Mouse (Mus musculus) hindbrain, embryonic 14.5 days (tissue): ENCODE measurements around the gene Gsto1. TPM values are rescaled to one million over a fixed set of nuclear protein-coding genes. Genes with fewer than 3 reads are reported as not detected.

Experiments used
- ATAC-seq: fragments of 200-750 bp; cut with Nextera tagmentation; 2 replicates; pipeline ENCODE4 v1.8.0; 2017; ENCODE audit warnings: moderate number of reproducible peaks, mild to moderate bottlenecking, moderate TSS enrichment, moderate library complexity; ENCODE audit not compliant: low FRiP score
- DNase-seq: peaks from one replicate; pipeline ENCODE4 v3.0.0-alpha.2; 2015; ENCODE audit warnings: low spot score
- H3K27ac ChIP-seq: fragments of 300-500 bp; sonication (generic); 2 replicates; pipeline ENCODE4 v1.5.1; 2014; ENCODE audit warnings: mild to moderate bottlenecking, moderate library complexity
- H3K27me3 ChIP-seq: fragments of 300-500 bp; sonication (generic); 2 replicates; pipeline ENCODE4 v1.6.1; 2014; ENCODE audit warnings: mild to moderate bottlenecking, low read length, mixed read lengths; ENCODE audit not compliant: control insufficient read depth, insufficient read depth
- H3K36me3 ChIP-seq: fragments of 300-500 bp; sonication (generic); replicated peaks from 2 replicates; pipeline ENCODE4 v1.6.1; 2014; ENCODE audit not compliant: control insufficient read depth, insufficient read depth
- H3K4me1 ChIP-seq: fragments of 300-500 bp; sonication (generic); replicated peaks from 2 replicates; pipeline ENCODE4 v1.6.1; 2014; ENCODE audit warnings: antibody characterized with exemption, low read length, mixed read lengths; ENCODE audit not compliant: control insufficient read depth, insufficient read depth
- H3K4me2 ChIP-seq: fragments of 300-500 bp; sonication (generic); replicated peaks from 2 replicates; pipeline ENCODE4 v1.6.1; 2014; ENCODE audit warnings: mild to moderate bottlenecking, moderate library complexity
- H3K4me3 ChIP-seq: fragments of 300-500 bp; sonication (generic); replicated peaks from 2 replicates; pipeline ENCODE4 v1.5.1; 2014; ENCODE audit warnings: mild to moderate bottlenecking, low read length
- H3K9ac ChIP-seq: fragments of 300-500 bp; sonication (generic); 2 replicates; pipeline ENCODE4 v1.6.1; 2014
- H3K9me3 ChIP-seq: fragments of 300-500 bp; sonication (generic); 2 replicates; pipeline ENCODE4 v1.6.1; 2016; ENCODE audit warnings: low read length; ENCODE audit not compliant: control insufficient read depth
- WGBS: fragments of 180-500 bp; shearing (Covaris S2); extraction: QIAGEN DNeasy Blood & Tissue Kit; methylation state at CpG from one replicate; pipeline ENCODE4 v1.1.7; 2014; 5-methylcytosine and 5-hydroxymethylcytosine counted together
- polyA plus RNA-seq: library from polyadenylated mRNA; unstranded; fragments of >200 nt; fragmentation: Nextera tagmentation; extraction: Ambion mirVana; gene quantifications from 2 replicates; pipeline ENCODE4 v1.2.1, GENCODE M21; 2014

Gene Gsto1
- polyA plus RNA-seq, 1 experiment from 2014 or later, result 135 TPM

- Histone ChIP-seq H3K4me3 (no peak overlapping the region), H3K36me3 (peaks cover 15% of the 10 kb centered on the region), H3K9me3 (no peaks in the 10 kb centered on the region), H3K9ac (no peak overlapping the region), H3K4me2 (no peak overlapping the region), H3K4me1 (no peaks in the 10 kb centered on the region), H3K27me3 (no peaks in the 10 kb centered on the region), H3K27ac (no peak overlapping the region)
- ATAC-seq (no peak), DNase-seq (no peak)
- 92% methylated on average over 6 of the region's 6 CpGs for WGBS
Observed at GRCm38 (mm10) chr19:47893092-47893491, 38.3 kb downstream of the Gsto1 start.

- ATAC-seq (no peak), DNase-seq (no peak)
- no peak overlapping the region for H3K27ac ChIP-seq
- H3K36me3 ChIP-seq, result peaks cover 15% of the 10 kb centered on the region
- no peak overlapping the region for H3K4me2 ChIP-seq
- H3K9ac ChIP-seq, result no peak overlapping the region
- H3K27me3 ChIP-seq, result no peaks in the 10 kb centered on the region
- H3K9me3 ChIP-seq, result no peaks in the 10 kb centered on the region
- no peak overlapping the region for H3K4me3 ChIP-seq
- no peaks in the 10 kb centered on the region for H3K4me1 ChIP-seq
- WGBS, result 93% methylated on average over 8 of the region's 8 CpGs
Observed at GRCm38 (mm10) chr19:47898472-47899079, 43.8 kb downstream of the Gsto1 start.

DNA sequence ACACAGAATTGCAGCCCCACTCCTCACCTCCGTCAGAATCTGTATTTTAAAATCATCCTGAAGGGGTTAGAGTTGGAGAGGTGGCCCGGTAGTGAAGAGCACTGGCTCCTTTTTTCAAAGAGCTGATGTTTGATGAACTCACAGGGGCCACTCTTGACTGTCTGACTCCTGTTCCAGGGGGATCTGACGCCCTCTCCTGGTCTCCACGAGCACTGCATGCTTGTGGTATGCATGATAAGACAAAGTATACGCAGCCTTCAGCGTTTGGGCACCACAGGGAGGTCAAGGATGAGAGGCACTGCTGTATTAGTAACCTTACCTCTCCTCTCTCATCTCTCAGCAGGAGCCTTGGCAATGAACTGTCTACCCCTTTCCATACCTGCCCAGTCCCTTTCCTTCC, 45.2 kb downstream of the Gsto1 start:
- peaks cover 12% of the 10 kb centered on the region; the same call in 1 of the 2 replicates for H3K36me3 ChIP-seq
- no peak overlapping the region for H3K27ac ChIP-seq
- H3K9ac ChIP-seq, result no peak overlapping the region
- H3K4me2 ChIP-seq, result no peak overlapping the region
- no peaks in the 10 kb centered on the region for H3K9me3 ChIP-seq
- no peaks in the 10 kb centered on the region for H3K4me1 ChIP-seq
- H3K4me3 ChIP-seq, result no peak overlapping the region
- H3K27me3 ChIP-seq, result no peaks in the 10 kb centered on the region
- DNase-seq, result no peak
- no peak for ATAC-seq
- 68% methylated on average over 6 of the region's 6 CpGs for WGBS

DNA sequence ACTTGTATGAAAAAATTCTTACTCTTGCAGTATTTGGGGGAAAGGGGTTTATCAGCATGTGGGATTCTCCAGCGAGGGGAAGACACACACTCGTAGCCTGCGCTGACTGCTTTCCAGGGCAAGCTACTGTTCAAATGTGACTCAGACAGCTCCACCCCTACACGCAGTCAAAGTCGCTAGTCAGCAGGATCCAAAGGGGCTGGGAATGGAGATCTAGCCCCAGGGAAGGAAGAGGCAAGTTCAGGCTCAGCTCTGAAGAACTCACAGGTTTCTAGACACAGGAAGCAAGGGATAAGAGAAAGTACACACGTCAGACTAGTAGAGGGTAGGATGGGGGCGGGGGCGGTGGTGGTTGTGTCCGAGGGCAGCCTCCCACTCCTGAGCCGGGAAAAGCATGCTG, 45.8 kb downstream of the Gsto1 start:
- H3K4me3 ChIP-seq, result no peak overlapping the region
- H3K27ac ChIP-seq, result no peak overlapping the region
- no peaks in the 10 kb centered on the region for H3K4me1 ChIP-seq
- WGBS, result 85% methylated on average over 10 of the region's 10 CpGs
- H3K36me3 ChIP-seq, result peaks cover 12% of the 10 kb centered on the region; the same call in 1 of the 2 replicates
- H3K4me2 ChIP-seq, result no peak overlapping the region
- H3K9ac ChIP-seq, result no peak overlapping the region
- H3K9me3 ChIP-seq, result no peaks in the 10 kb centered on the region
- DNase-seq, result no peak
- H3K27me3 ChIP-seq, result no peaks in the 10 kb centered on the region
- no peak for ATAC-seq

DNA sequence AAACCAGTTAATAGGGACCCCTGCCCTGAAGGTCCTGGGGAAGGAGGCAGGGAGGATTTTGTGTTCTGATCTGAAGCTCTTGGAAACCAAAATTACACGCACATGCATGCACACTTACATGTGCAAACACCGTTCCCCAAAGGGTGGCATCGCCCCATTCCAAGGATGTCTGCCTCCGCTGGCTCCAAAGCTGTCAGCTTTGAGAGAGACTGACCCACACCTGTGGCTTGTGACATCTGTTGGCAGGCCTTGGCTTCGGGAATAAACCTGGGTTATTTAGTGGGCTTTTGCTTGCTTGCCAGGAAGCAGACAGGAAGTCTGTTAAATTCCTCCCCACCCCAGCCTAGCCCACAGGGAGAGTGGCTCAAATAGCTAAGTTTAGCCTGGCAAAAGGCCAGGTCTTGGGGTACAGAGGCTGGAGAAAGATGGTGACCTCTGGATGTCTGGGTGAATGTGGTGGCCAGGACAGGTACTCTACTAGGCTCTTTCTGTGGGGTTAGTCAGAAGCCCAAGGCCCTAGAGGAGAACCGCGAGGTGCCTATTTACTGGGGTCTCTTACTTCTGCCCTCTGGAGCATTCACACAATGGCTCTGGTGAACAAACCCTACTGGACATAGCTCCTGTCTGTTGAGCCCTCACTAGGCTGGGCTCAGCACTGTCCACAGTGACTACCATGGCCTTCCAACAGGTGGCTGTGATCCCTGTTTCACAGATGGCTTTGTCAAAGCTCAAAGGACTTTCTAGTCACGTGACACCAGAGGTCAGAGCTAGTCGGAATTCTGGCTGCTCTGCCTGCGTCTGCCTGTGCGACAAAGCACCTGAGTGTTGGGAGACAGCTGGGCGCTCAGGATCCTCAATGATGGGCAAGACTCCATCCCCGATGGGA, 47.8 kb downstream of the Gsto1 start:
- no peak overlapping the region for H3K4me3 ChIP-seq
- 71% methylated on average over 13 of the region's 13 CpGs for WGBS
- H3K27ac ChIP-seq, result no peak overlapping the region
- no peak overlapping the region for H3K4me2 ChIP-seq
- no peaks in the 10 kb centered on the region for H3K27me3 ChIP-seq
- no peaks in the 10 kb centered on the region for H3K9me3 ChIP-seq
- H3K9ac ChIP-seq, result no peak overlapping the region
- no peak for DNase-seq
- H3K4me1 ChIP-seq, result no peaks in the 10 kb centered on the region
- ATAC-seq, result no peak
- H3K36me3 ChIP-seq, result 0 out of 2 replicates have a peak, but pooled peaks cover 4% of the 10 kb centered on the region

- Histone ChIP-seq H3K4me3 (no peak overlapping the region), H3K9ac (no peak overlapping the region), H3K4me2 (no peak overlapping the region), H3K9me3 (no peaks in the 10 kb centered on the region), H3K4me1 (peaks cover 5% of the 10 kb centered on the region), H3K27me3 (no peaks in the 10 kb centered on the region), H3K36me3 (no peaks in the 10 kb centered on the region), H3K27ac (no peak overlapping the region)
- DNase-seq (no peak), ATAC-seq (peak; percentile 39; the same call in 1 of the 2 replicates)
- WGBS, result 58% methylated on average over 4 of the region's 4 CpGs
Observed at GRCm38 (mm10) chr19:47903679-47904078, 48.9 kb downstream of the Gsto1 start.

GRCm38 (mm10) chr19:47905081-47905480, 50.3 kb downstream of the Gsto1 start:
- peaks cover 17% of the 10 kb centered on the region for H3K4me1 ChIP-seq
- no peak for DNase-seq
- no peak overlapping the region for H3K4me2 ChIP-seq
- H3K36me3 ChIP-seq, result no peaks in the 10 kb centered on the region
- no peak for ATAC-seq
- H3K27me3 ChIP-seq, result no peaks in the 10 kb centered on the region
- 87% methylated on average over 4 of the region's 4 CpGs for WGBS
- no peaks in the 10 kb centered on the region for H3K9me3 ChIP-seq
- no peak overlapping the region for H3K27ac ChIP-seq
- no peak overlapping the region for H3K4me3 ChIP-seq
- no peak overlapping the region for H3K9ac ChIP-seq

DNA sequence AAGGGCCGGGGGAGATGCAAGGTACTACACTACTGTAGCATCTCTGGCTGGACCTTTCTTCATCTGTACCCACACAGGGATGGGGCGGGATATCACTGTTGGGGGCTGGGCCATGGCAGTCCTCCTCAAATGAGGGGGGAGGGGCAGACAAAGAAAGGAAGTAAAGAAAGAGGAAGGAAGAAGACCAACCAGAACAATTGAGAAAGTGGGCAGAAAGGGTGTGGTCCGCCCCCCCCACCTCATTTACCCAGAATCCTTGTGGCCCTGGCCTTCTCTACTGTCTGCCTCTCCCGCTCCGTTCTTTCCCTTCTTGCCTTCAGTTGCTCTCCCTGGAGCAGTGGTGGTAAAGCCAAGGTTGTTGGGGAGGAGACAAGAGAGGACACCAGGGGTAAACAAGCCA, 50.8 kb downstream of the Gsto1 start:
- Histone ChIP-seq H3K4me1 (peaks cover 22% of the 10 kb centered on the region), H3K9me3 (no peaks in the 10 kb centered on the region), H3K9ac (no peak overlapping the region), H3K4me2 (no peak overlapping the region), H3K4me3 (no peak overlapping the region), H3K27ac (no peak overlapping the region), H3K27me3 (no peaks in the 10 kb centered on the region), H3K36me3 (no peaks in the 10 kb centered on the region)
- DNase-seq (no peak), ATAC-seq (no peak)
- 86% methylated on average over 4 of the region's 5 CpGs for WGBS

- H3K4me1 ChIP-seq, result peaks cover 25% of the 10 kb centered on the region
- H3K9me3 ChIP-seq, result no peaks in the 10 kb centered on the region
- H3K27me3 ChIP-seq, result no peaks in the 10 kb centered on the region
- no peak overlapping the region for H3K4me2 ChIP-seq
- DNase-seq, result no peak
- WGBS, result 90% methylated on average over 9 of the region's 9 CpGs
- H3K27ac ChIP-seq, result no peak overlapping the region
- no peak overlapping the region for H3K4me3 ChIP-seq
- no peaks in the 10 kb centered on the region for H3K36me3 ChIP-seq
- no peak for ATAC-seq
- no peak overlapping the region for H3K9ac ChIP-seq
Observed at GRCm38 (mm10) chr19:47907596-47907995, 52.8 kb downstream of the Gsto1 start.
